Mouse (Mus musculus) hindbrain, embryonic 10.5 days (tissue): ENCODE results near the gene Rin3. TPM values are rescaled to one million over a fixed set of nuclear protein-coding genes. Genes with fewer than 3 reads are reported as not detected.
"Not testable (repeated sequence)": the region's sequence is repeated elsewhere in the genome, so short reads cannot be mapped to it uniquely, and the experiment has no call there.

Source experiments
- DNase-seq: peaks from one replicate; pipeline ENCODE4 v3.0.0-alpha.2; 2017; ENCODE audit warnings: low spot score
- H3K27ac ChIP-seq: fragments of 300-500 bp; sonication (generic); 2 replicates; pipeline ENCODE4 v1.5.1; 2016; ENCODE audit warnings: mild to moderate bottlenecking, moderate library complexity
- H3K27me3 ChIP-seq: fragments of 300-500 bp; sonication (generic); 2 replicates; pipeline ENCODE4 v1.6.1; 2016; ENCODE audit warnings: mild to moderate bottlenecking; ENCODE audit not compliant: poor library complexity, insufficient read depth, severe bottlenecking
- H3K36me3 ChIP-seq: fragments of 300-500 bp; sonication (generic); 2 replicates; pipeline ENCODE4 v1.6.1; 2016; ENCODE audit warnings: mild to moderate bottlenecking, moderate library complexity
- H3K4me1 ChIP-seq: fragments of 300-500 bp; sonication (generic); replicated peaks from 2 replicates; pipeline ENCODE4 v1.6.1; 2016; ENCODE audit warnings: mild to moderate bottlenecking
- H3K4me3 ChIP-seq: fragments of 300-500 bp; sonication (generic); 2 replicates; pipeline ENCODE4 v1.5.1; 2016; ENCODE audit warnings: mild to moderate bottlenecking, moderate library complexity
- H3K9me3 ChIP-seq: fragments of 300-500 bp; sonication (generic); 2 replicates; pipeline ENCODE4 v1.6.1; 2016; ENCODE audit warnings: mild to moderate bottlenecking, moderate library complexity
- WGBS: fragments of 180-500 bp; shearing (Covaris S2); methylation state at CpG from one replicate; pipeline ENCODE4 v1.1.7; 2016; 5-methylcytosine and 5-hydroxymethylcytosine counted together
- polyA plus RNA-seq: library from polyadenylated mRNA; unstranded; fragments of >200 nt; fragmentation: Nextera tagmentation; extraction: Ambion mirVana; gene quantifications from 2 replicates; pipeline ENCODE4 v1.2.1, GENCODE M21; 2016

Gene Rin3
- polyA plus RNA-seq, 1 experiment from 2014 or later: 5.1 TPM

- Histone ChIP-seq H3K27me3 (no peaks in the 10 kb centered on the region), H3K9me3 (no peaks in the 10 kb centered on the region), H3K4me3 (no peak overlapping the region), H3K4me1 (peaks cover 23% of the 10 kb centered on the region), H3K27ac (no peak overlapping the region; the same call in 1 of the 2 replicates), H3K36me3 (no peaks in the 10 kb centered on the region)
- 47% methylated on average over 8 of the region's 8 CpGs for WGBS
- DNase-seq: peak; percentile 29
Measured at GRCm38 (mm10) chr12:102261933-102262396, 20.9 kb upstream of the Rin3 start.

GRCm38 (mm10) chr12:102262809-102263208 is 20.0 kb upstream of the Rin3 start:
- Histone ChIP-seq H3K27me3 (no peaks in the 10 kb centered on the region), H3K4me3 (no peak overlapping the region), H3K27ac (no peak overlapping the region), H3K36me3 (no peaks in the 10 kb centered on the region), H3K4me1 (peaks cover 23% of the 10 kb centered on the region), H3K9me3 (no peaks in the 10 kb centered on the region)
- WGBS: 91% methylated on average over 2 of the region's 2 CpGs
- no peak for DNase-seq

GRCm38 (mm10) chr12:102263249-102263648 is 19.6 kb upstream of the Rin3 start:
- H3K4me3 ChIP-seq: no peak overlapping the region
- no peaks in the 10 kb centered on the region for H3K36me3 ChIP-seq
- peaks cover 23% of the 10 kb centered on the region for H3K4me1 ChIP-seq
- no peaks in the 10 kb centered on the region for H3K9me3 ChIP-seq
- no peak for DNase-seq
- no peak overlapping the region for H3K27ac ChIP-seq
- H3K27me3 ChIP-seq: no peaks in the 10 kb centered on the region

GRCm38 (mm10) chr12:102266433-102266832 is 16.4 kb upstream of the Rin3 start:
- H3K4me3 ChIP-seq: no peak overlapping the region
- peaks cover 13% of the 10 kb centered on the region for H3K4me1 ChIP-seq
- H3K9me3 ChIP-seq: no peaks in the 10 kb centered on the region
- DNase-seq: no peak
- no peak overlapping the region for H3K27ac ChIP-seq
- 87% methylated on average over 8 of the region's 8 CpGs for WGBS
- no peaks in the 10 kb centered on the region for H3K27me3 ChIP-seq
- H3K36me3 ChIP-seq: no peaks in the 10 kb centered on the region

GRCm38 (mm10) chr12:102269144-102269543 is 13.7 kb upstream of the Rin3 start:
- DNase-seq: no peak
- Histone ChIP-seq H3K9me3 (no peaks in the 10 kb centered on the region), H3K36me3 (no peaks in the 10 kb centered on the region), H3K27ac (no peak overlapping the region), H3K4me1 (no peaks in the 10 kb centered on the region), H3K27me3 (no peaks in the 10 kb centered on the region), H3K4me3 (no peak overlapping the region)
- 51% methylated on average over 2 of the region's 2 CpGs for whole genome bisulfite sequencing

- DNase-seq: no peak
- Histone ChIP-seq H3K27me3 (no peaks in the 10 kb centered on the region), H3K4me3 (no peak overlapping the region), H3K27ac (no peak overlapping the region), H3K4me1 (no peaks in the 10 kb centered on the region), H3K9me3 (no peaks in the 10 kb centered on the region), H3K36me3 (no peaks in the 10 kb centered on the region)
- 86% methylated on average over 6 of the region's 6 CpGs for WGBS
Measured at GRCm38 (mm10) chr12:102270776-102271405, 12.0 kb upstream of the Rin3 start.

- H3K36me3 ChIP-seq: no peaks in the 10 kb centered on the region
- 77% methylated on average over 4 of the region's 4 CpGs for WGBS
- no peak overlapping the region for H3K4me3 ChIP-seq
- no peak overlapping the region for H3K27ac ChIP-seq
- no peaks in the 10 kb centered on the region for H3K9me3 ChIP-seq
- no peaks in the 10 kb centered on the region for H3K27me3 ChIP-seq
- DNase-seq: no peak
- no peaks in the 10 kb centered on the region for H3K4me1 ChIP-seq
Measured at GRCm38 (mm10) chr12:102271447-102271846, 11.4 kb upstream of the Rin3 start.

- DNase-seq: no peak
- 0 out of 2 replicates have a peak, but pooled peaks cover 1% of the 10 kb centered on the region for H3K4me1 ChIP-seq
- H3K36me3 ChIP-seq: no peaks in the 10 kb centered on the region
- no peaks in the 10 kb centered on the region for H3K27me3 ChIP-seq
- WGBS: 63% methylated on average over 7 of the region's 7 CpGs
- no peaks in the 10 kb centered on the region for H3K9me3 ChIP-seq
- no peak overlapping the region for H3K4me3 ChIP-seq
- no peak overlapping the region for H3K27ac ChIP-seq
Measured at GRCm38 (mm10) chr12:102275833-102276443, 6.9 kb upstream of the Rin3 start.

- peaks cover 35% of the 10 kb centered on the region for H3K27me3 ChIP-seq
- WGBS: 67% methylated on average over 4 of the region's 4 CpGs
- H3K36me3 ChIP-seq: not testable (repeated sequence)
Measured at GRCm38 (mm10) chr12:102280290-102280689, 2.6 kb upstream of the Rin3 start.

GRCm38 (mm10) chr12:102280867-102281503 is 1.9 kb upstream of the Rin3 start:
- Histone ChIP-seq H3K4me1 (peaks cover 30% of the 10 kb centered on the region), H3K9me3 (no peaks in the 10 kb centered on the region), H3K4me3 (no peak overlapping the region), H3K27me3 (peaks cover 42% of the 10 kb centered on the region), H3K27ac (no peak overlapping the region), H3K36me3 (no peaks in the 10 kb centered on the region)
- DNase-seq: no peak
- 65% methylated on average over 7 of the region's 7 CpGs for WGBS

More at GRCm38 (mm10) chr12:102280290-102280689, 2.6 kb upstream of the Rin3 start:
- not testable (repeated sequence) for H3K27ac ChIP-seq, H3K9me3 ChIP-seq, DNase-seq, H3K4me3 ChIP-seq
- H3K4me1 ChIP-seq: peaks cover 28% of the 10 kb centered on the region

GRCm38 (mm10) chr12:102282126-102282525 is 722 bp upstream of the Rin3 start:
- Histone ChIP-seq H3K4me3 (0 out of 2 replicates have a peak overlapping the region, but pooled peaks have one; percentile 69), H3K27me3 (peaks cover 45% of the 10 kb centered on the region)
- no peak for DNase-seq

GRCm38 (mm10) chr12:102283483-102284266 is 827 bp downstream of the Rin3 start:
- H3K27ac ChIP-seq: peak overlapping the region; percentile 89

More at GRCm38 (mm10) chr12:102282126-102282525, 722 bp upstream of the Rin3 start:
- Histone ChIP-seq H3K4me1 (peaks cover 40% of the 10 kb centered on the region), H3K27ac (no peak overlapping the region), H3K9me3 (no peaks in the 10 kb centered on the region), H3K36me3 (no peaks in the 10 kb centered on the region)
- WGBS: 74% methylated on average over 2 of the region's 2 CpGs

More at GRCm38 (mm10) chr12:102283483-102284266, 827 bp downstream of the Rin3 start:
- peak overlapping the region; percentile 69 for H3K4me3 ChIP-seq
- H3K4me1 ChIP-seq: peaks cover 43% of the 10 kb centered on the region
- no peaks in the 10 kb centered on the region for H3K9me3 ChIP-seq
- no peaks in the 10 kb centered on the region for H3K36me3 ChIP-seq
- WGBS: 10% methylated on average over 23 of the region's 24 CpGs
- peaks cover 45% of the 10 kb centered on the region for H3K27me3 ChIP-seq
- peak; percentile 48 for DNase-seq
